Mouse (Mus musculus): Measurements from ENCODE around the gene Bap1. TPM values are rescaled to one million over a fixed set of nuclear protein-coding genes. Genes with fewer than 3 reads are reported as not detected.

The Bap1 gene
- 10 to 100 TPM; 66.7 to 72.4 TPM for total RNA-seq (2023)

DNA sequence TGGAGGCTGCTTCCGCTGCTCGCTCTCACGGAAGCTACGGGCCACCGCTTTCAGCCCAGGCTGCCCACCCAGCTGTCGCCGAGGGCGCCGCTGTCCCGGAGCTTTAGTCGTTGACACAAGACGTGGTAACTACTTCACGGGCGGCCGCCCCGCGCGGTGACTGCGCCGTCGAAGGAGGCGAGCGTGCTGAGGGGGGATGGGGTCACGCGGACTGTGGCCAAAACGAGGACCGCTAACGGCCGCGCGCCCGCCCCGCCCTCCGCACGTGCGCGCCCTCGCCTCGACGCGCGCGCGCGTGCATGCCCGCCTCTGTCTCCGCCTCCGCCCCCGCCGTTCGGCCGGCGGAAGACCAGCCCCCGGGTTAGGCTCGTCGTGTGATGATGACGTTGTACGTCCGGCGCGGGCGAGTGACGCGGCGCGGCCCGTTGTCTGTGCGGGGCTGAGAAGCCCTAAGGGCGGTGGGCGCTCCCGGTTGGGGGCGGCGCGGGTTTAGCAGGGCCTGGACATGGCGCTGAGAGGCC lies at the start of gene Bap1, which contains the start of gene Phf7:
Bap1 (plus strand) TSS at position 367 of the 521 bp plus-strand sequence.
Phf7 (minus strand) TSS at position 234 of the 521 bp plus-strand sequence.

DNA sequence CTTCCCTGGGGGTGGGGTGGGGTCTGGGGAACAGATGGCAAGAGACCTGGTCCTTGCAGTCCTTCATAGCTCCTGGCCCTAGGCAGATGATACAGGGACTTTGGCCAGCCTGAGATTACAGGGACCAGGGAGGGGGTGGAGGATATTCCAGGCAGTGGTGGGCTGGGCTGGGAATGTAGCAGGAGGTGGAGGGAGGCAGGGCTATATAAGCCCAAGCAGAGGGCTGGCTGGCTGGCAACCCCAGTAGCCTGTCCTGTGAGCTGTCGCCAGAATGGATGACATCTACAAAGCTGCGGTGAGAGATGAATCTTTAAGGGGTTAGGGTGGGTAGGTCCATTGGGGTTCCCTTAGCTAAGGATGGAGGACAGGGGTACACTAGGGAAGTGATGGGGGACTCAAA lies 43.2 kb upstream of the Bap1 start, which contains the start of gene Tnnc1:
Tnnc1 (plus strand) TSS at position 229 of the 400 bp plus-strand sequence.

DNA sequence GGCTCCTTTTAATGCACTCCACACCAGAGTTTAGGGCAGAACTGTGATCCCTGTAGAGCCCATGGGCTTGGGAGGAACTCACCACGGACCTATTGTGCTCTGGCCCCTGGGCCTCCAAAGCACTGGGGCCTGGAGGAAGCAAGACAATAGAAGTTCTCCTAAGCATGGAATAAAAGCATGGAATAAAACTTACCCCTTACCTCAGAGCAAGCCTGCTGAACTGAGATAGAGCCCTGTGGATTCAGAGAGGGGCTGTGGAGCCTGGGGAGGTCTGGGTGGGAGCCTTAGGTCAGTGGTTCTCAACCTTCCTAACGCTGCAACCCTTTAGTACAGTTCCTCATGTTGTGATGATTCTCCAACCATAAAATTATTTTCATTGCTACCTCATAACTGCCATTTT lies 34.4 kb upstream of the Bap1 start, which contains the start of gene Nisch:
Nisch (minus strand) TSS at position 101 of the 400 bp plus-strand sequence.

DNA sequence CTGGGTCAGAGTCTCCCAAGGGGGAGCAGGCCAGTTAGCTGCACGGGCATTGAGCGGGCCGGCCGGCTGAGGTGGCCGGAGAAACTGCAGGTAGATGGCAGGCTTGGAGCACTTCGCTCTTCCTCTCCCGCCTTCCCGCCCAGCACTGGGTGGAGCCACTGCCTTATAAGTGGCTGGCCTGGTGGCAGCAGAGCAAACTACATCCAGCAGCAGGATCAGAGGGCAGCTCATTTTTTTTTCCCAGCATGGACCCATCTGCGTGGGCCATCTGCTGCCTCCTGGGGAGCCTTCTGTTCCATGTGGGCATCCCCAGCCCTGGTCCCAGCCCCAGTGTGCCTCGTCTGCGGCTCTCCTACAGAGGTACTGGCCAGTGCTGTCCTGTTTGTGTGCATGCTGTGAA lies 33.6 kb upstream of the Bap1 start, which contains the start of gene Sema3g:
Sema3g (plus strand) TSS at position 195 of the 400 bp plus-strand sequence.

Other genes starting within 250 kb of the Bap1 start
- 100 to 1,000 TPM; 100 to 102 TPM for gene Spcs1, start 249.8 kb upstream of the Bap1 start, total RNA-seq (2023)
- gene Pbrm1, start 232.3 kb upstream of the Bap1 start, total RNA-seq (2023) = 10 to 100 TPM; 58.5 to 59.8 TPM
- 100 to 1,000 TPM; 136 to 157 TPM for gene Gnl3, start 232.3 kb upstream of the Bap1 start, total RNA-seq (2023)
- 10 to 100 TPM; 30.5 to 39.4 TPM for gene Smim4, start 122.5 kb upstream of the Bap1 start, total RNA-seq (2023)
- gene Nt5dc2, start 120.4 kb upstream of the Bap1 start, total RNA-seq (2023) = 1 to 10 TPM; 3.0 to 5.5 TPM
- 1 to 10 TPM; 3.8 to 6.0 TPM for gene Stab1, start 82.8 kb upstream of the Bap1 start, total RNA-seq (2023)
- gene Tnnc1, start 43.1 kb upstream of the Bap1 start, total RNA-seq (2023) = not detected
- 100 to 1,000 TPM; 224 to 226 TPM for gene Nisch, start 34.5 kb upstream of the Bap1 start, total RNA-seq (2023)
- gene Sema3g, start 33.6 kb upstream of the Bap1 start, total RNA-seq (2023) = not detected
- gene Phf7, start 133 bp upstream of the Bap1 start, total RNA-seq (2023) = 10 to 100 TPM; 10.6 TPM
- not detected for gene Dnah1, start 72.4 kb downstream of the Bap1 start, total RNA-seq (2023)
- 10 to 100 TPM; 33.2 to 37.9 TPM for gene Capn7, start 85.2 kb downstream of the Bap1 start, total RNA-seq (2023)
- 10 to 100 TPM; 59.2 to 71.4 TPM for gene Sh3bp5, start 184.6 kb downstream of the Bap1 start, total RNA-seq (2023)
- 10 to 100 TPM; 29.8 to 35.2 TPM for gene Eaf1, start 242.9 kb downstream of the Bap1 start, total RNA-seq (2023)
- 10 to 100 TPM; 55.4 to 62.5 TPM for gene Mettl6, start 243.6 kb downstream of the Bap1 start, total RNA-seq (2023)

Measured in monocyte, adult 59 days (primary cell).